ENCODE assay signal across 17 mouse cellular contexts in genomic region chr19:7456803-7457202, GRCm38 (mm10). TPM values are rescaled to one million over a fixed set of nuclear protein-coding genes. Genes with fewer than 3 reads are reported as not detected.
DNase-seq lines count a peak whose midpoint lies in the region; ATAC-seq and TF ChIP-seq lines count a peak whose summit lies in the region.
"Had no signal": no experiment of that assay in that cellular context is flagged by ENCODE, and none has a peak within 500 bp of the region (broad histone marks: within the 10 kb centered on the region; RNA-seq: fewer than 3 reads in every experiment).

No protein-coding gene starts in this region.

- dilution Hi-C loops in CH12.LX (cut with MboI; ENCODE audit: extremely low pct_ligation_motif_present, extremely low pct_unique_long_range_greater_than_20kb, low sequenced_read_pairs): no loop called here

- H3K27ac ChIP-seq in heart, postnatal 0 days (ENCODE audit: low read depth): no peak overlapping the region
- no peak overlapping the region for H3K27ac ChIP-seq in lung, postnatal 0 days (ENCODE audit: low read length)
- no peak overlapping the region for H3K27ac ChIP-seq in CH12.LX (ENCODE audit: insufficient read depth, low read depth)
- no peak overlapping the region for H3K27ac ChIP-seq in hindbrain, embryonic 13.5 days
- H3K27ac ChIP-seq: heart, embryonic 13.5 days; lung, embryonic 15.5 days; stomach, embryonic 15.5 days had no signal

- 0 out of 2 replicates have a peak, but pooled peaks have one; percentile 11 for TF ChIP-seq CTCF in heart, postnatal 0 days (IDR thresholded peaks at IDR 0.05; ENCODE audit: low read depth)
- TF ChIP-seq CTCF in lung, postnatal 0 days (IDR thresholded peaks at IDR 0.05): peak; percentile 42
- no peak for TF ChIP-seq CTCF in lung, adult 2 months (IDR thresholded peaks at IDR 0.05; ENCODE audit: insufficient read depth, low read length)
- TF ChIP-seq CTCF in CH12.LX (conservative IDR thresholded peaks at IDR 0.05 in 1 of 2, IDR thresholded peaks at IDR 0.05 in 1 of 2; ENCODE audit: low read depth in 2 of 2, low read length in 2 of 2): peak in 1 of 2 experiments; percentile 40; a peak in 2 of 4 replicates

- peak; percentile 8 for TF ChIP-seq RAD21 in CH12.LX (IDR thresholded peaks at IDR 0.05; ENCODE audit: low read depth, low read length)

- no peak for DNase-seq in heart, postnatal 0 days (ENCODE audit: low spot score)
- DNase-seq in heart, adult 9 months (ENCODE audit: low spot score in 2 of 2): no peak
- DNase-seq in lung, postnatal 0 days (ENCODE audit: low spot score): peak; percentile 35
- no peak for DNase-seq in lung, adult 2 months
- no peak for DNase-seq in CH12.LX (ENCODE audit: extremely low read depth)
- DNase-seq in cerebellum, postnatal 10 days: no peak
- DNase-seq: adrenal gland, postnatal 14 days; cerebellum, adult 18-20 months; heart, postnatal 4 days; kidney, postnatal 14 days; midbrain, embryonic 14.5 days; thymus, postnatal 25 days had no signal

- H3K4me2 ChIP-seq in heart, postnatal 0 days (ENCODE audit: low read depth, low read length): no peak overlapping the region
- no peak overlapping the region for H3K4me2 ChIP-seq in lung, postnatal 0 days (replicated peaks; ENCODE audit: low read depth, low read length)
- no peak overlapping the region for H3K4me2 ChIP-seq in CH12.LX (ENCODE audit: insufficient read depth, low read depth, poor library complexity, severe bottlenecking)
- H3K4me2 ChIP-seq in hindbrain, embryonic 13.5 days: no peak overlapping the region
- H3K4me2 ChIP-seq: heart, embryonic 13.5 days; lung, embryonic 15.5 days; stomach, embryonic 15.5 days had no signal

- in situ Hi-C loops in CH12.LX (cut with MboI; ENCODE audit: low pct_ligation_motif_present, low pct_unique_long_range_greater_than_20kb, low sequenced_read_pairs): no loop called here

- no peaks in the 10 kb centered on the region for H3K9me3 ChIP-seq in heart, postnatal 0 days (replicated peaks; ENCODE audit: control insufficient read depth, low read length)
- H3K9me3 ChIP-seq in lung, postnatal 0 days (ENCODE audit: low read length): no peaks in the 10 kb centered on the region
- H3K9me3 ChIP-seq in CH12.LX (replicated peaks; ENCODE audit: low read length): no peaks in the 10 kb centered on the region
- H3K9me3 ChIP-seq in hindbrain, embryonic 13.5 days: no peaks in the 10 kb centered on the region
- H3K9me3 ChIP-seq: heart, embryonic 13.5 days; lung, embryonic 15.5 days; stomach, embryonic 15.5 days had no signal

- no peak overlapping the region for H3K4me3 ChIP-seq in heart, postnatal 0 days (ENCODE audit: low read depth, low read length)
- H3K4me3 ChIP-seq in lung, postnatal 0 days (ENCODE audit: low read depth, low read length): no peak overlapping the region
- H3K4me3 ChIP-seq in lung, adult 2 months (replicated peaks; ENCODE audit: extremely low read depth, low read depth, low read length): no peak overlapping the region
- H3K4me3 ChIP-seq in CH12.LX (replicated peaks in 1 of 3; ENCODE audit: low read depth in 2 of 3, low read length in 2 of 3, poor library complexity in 1 of 3): no peak overlapping the region
- H3K4me3 ChIP-seq in hindbrain, embryonic 13.5 days: no peak overlapping the region
- H3K4me3 ChIP-seq: heart, embryonic 13.5 days; lung, embryonic 15.5 days; stomach, embryonic 15.5 days had no signal

- peaks cover 22% of the 10 kb centered on the region for H3K36me3 ChIP-seq in heart, postnatal 0 days (replicated peaks; ENCODE audit: control insufficient read depth, insufficient read depth, low read length)
- no peaks in the 10 kb centered on the region for H3K36me3 ChIP-seq in lung, postnatal 0 days (ENCODE audit: insufficient read depth, low read length)
- peaks cover 5 to 40% of the 10 kb centered on the region in 2 experiments for H3K36me3 ChIP-seq in CH12.LX (replicated peaks in 1 of 2; ENCODE audit: control insufficient read depth in 1 of 2, insufficient read depth in 1 of 2, low read length in 1 of 2)
- 0 out of 2 replicates have a peak, but pooled peaks cover 10% of the 10 kb centered on the region for H3K36me3 ChIP-seq in hindbrain, embryonic 13.5 days
- H3K36me3 ChIP-seq: stomach, embryonic 15.5 days had no signal

- WGBS in heart, postnatal 0 days: 55% methylated on average over 2 of the region's 2 CpGs
- 55% methylated on average over 2 of the region's 2 CpGs for WGBS in lung, postnatal 0 days
- 45% methylated on average over 2 of the region's 2 CpGs for WGBS in lung, adult 2 months
- WGBS in hindbrain, embryonic 13.5 days: 83% methylated on average over 2 of the region's 2 CpGs

- ATAC-seq in heart, postnatal 0 days (ENCODE audit: insufficient read depth, low read depth): no peak
- no peak; the same call in 1 of the 2 replicates for ATAC-seq in lung, postnatal 0 days
- peak; percentile 75 for ATAC-seq in inflammation-experienced regulatory T-cells, adult 6 months
- ATAC-seq in hindbrain, embryonic 13.5 days (ENCODE audit: low FRiP score): no peak

- no peaks in the 10 kb centered on the region for H3K27me3 ChIP-seq in heart, postnatal 0 days (ENCODE audit: control insufficient read depth, insufficient read depth, low read length)
- H3K27me3 ChIP-seq in lung, postnatal 0 days (replicated peaks; ENCODE audit: insufficient read depth, low read length): no peaks in the 10 kb centered on the region
- no peaks in the 10 kb centered on the region for H3K27me3 ChIP-seq in CH12.LX (replicated peaks)
- H3K27me3 ChIP-seq in hindbrain, embryonic 13.5 days: no peaks in the 10 kb centered on the region
- H3K27me3 ChIP-seq: heart, embryonic 13.5 days; lung, embryonic 15.5 days; stomach, embryonic 15.5 days had no signal

- no peak for TF ChIP-seq POLR2A in lung, adult 2 months (IDR thresholded peaks at IDR 0.05; ENCODE audit: borderline replicate concordance, extremely low read depth, low read depth, low read length)
- TF ChIP-seq POLR2A in CH12.LX (IDR thresholded peaks at IDR 0.05; ENCODE audit: low read depth, low read length): no peak

- peaks cover 2% of the 10 kb centered on the region; the same call in 1 of the 2 replicates for H3K79me2 ChIP-seq in CH12.LX (replicated peaks; ENCODE audit: control insufficient read depth, extremely low read depth, insufficient read depth, poor library complexity, severe bottlenecking)

- H3K9ac ChIP-seq in heart, postnatal 0 days (replicated peaks; ENCODE audit: low read depth, low read length): no peak overlapping the region
- no peak overlapping the region for H3K9ac ChIP-seq in lung, postnatal 0 days (replicated peaks; ENCODE audit: low read depth)
- H3K9ac ChIP-seq in CH12.LX (ENCODE audit: insufficient read depth, low read depth): no peak overlapping the region
- H3K9ac ChIP-seq in hindbrain, embryonic 13.5 days: no peak overlapping the region
- H3K9ac ChIP-seq: heart, embryonic 13.5 days; lung, embryonic 15.5 days; stomach, embryonic 15.5 days had no signal

- no peak for TF ChIP-seq EP300 in heart, postnatal 0 days (IDR thresholded peaks at IDR 0.05; ENCODE audit: low read depth)
- no peak for TF ChIP-seq EP300 in lung, postnatal 0 days (IDR thresholded peaks at IDR 0.05)
- TF ChIP-seq EP300 in CH12.LX (IDR thresholded peaks at IDR 0.05; ENCODE audit: low read length): no peak

- no peaks in the 10 kb centered on the region for H3K4me1 ChIP-seq in heart, postnatal 0 days (ENCODE audit: control insufficient read depth, insufficient read depth)
- no peaks in the 10 kb centered on the region for H3K4me1 ChIP-seq in lung, postnatal 0 days (ENCODE audit: insufficient read depth, low read depth, low read length)
- no peaks in the 10 kb centered on the region; the same call in 1 of the 2 replicates for H3K4me1 ChIP-seq in lung, adult 2 months (ENCODE audit: control insufficient read depth, insufficient read depth, low read length)
- H3K4me1 ChIP-seq in CH12.LX (ENCODE audit: control insufficient read depth in 1 of 2, insufficient read depth in 2 of 2): peaks cover 0 to 38% of the 10 kb centered on the region in 2 experiments; a peak in 2 of 4 replicates
- H3K4me1 ChIP-seq in hindbrain, embryonic 13.5 days (replicated peaks): peaks cover 19% of the 10 kb centered on the region
- H3K4me1 ChIP-seq: lung, embryonic 15.5 days; stomach, embryonic 15.5 days had no signal

RNA-seq across cellular contexts. Expression of gene Rtn3, which starts 26.3 kb away (rescaled TPM):
- 67.7 and 70.4 TPM in 2 replicates for total RNA-seq in heart, postnatal 0 days (2014; rRNA removed; ENCODE audit: low replicate concordance)
- 99.7 and 105 TPM in 2 replicates for polyA plus RNA-seq in heart, postnatal 0 days (2015; fragmentation: Nextera tagmentation; extraction: Ambion mirVana)
- 122 and 132 TPM in 2 replicates for polyA plus RNA-seq in lung, postnatal 0 days (2015; fragmentation: Nextera tagmentation; extraction: Ambion mirVana)
- polyA plus RNA-seq in lung, adult 2 months (2012; rRNA removed): 106 and 107 TPM in 2 replicates
- total RNA-seq in CH12.LX (2012; rRNA removed) (29.0 and 32.7 TPM in 2 replicates), CH12.LX (2014; rRNA removed) (33.0 and 39.1 TPM in 2 replicates)
- polyA plus RNA-seq in CH12.LX (2012; ENCODE audit: insufficient read length, low read depth): 97.5 and 102 TPM in 2 replicates
- polyA plus RNA-seq in inflammation-experienced regulatory T-cells, adult 6 months (2017; shearing (Covaris generic)): 10 to 100 TPM; 36.0 to 58.3 (median 45.6) TPM
- polyA plus RNA-seq in hindbrain, embryonic 13.5 days (2015; fragmentation: Nextera tagmentation; extraction: Ambion mirVana): 513 and 532 TPM in 2 replicates

RNA-seq across cellular contexts. Expression of gene Atl3, which starts 37.0 kb away (rescaled TPM):
- 15.2 and 17.1 TPM in 2 replicates for total RNA-seq in heart, postnatal 0 days (2014; rRNA removed; ENCODE audit: low replicate concordance)
- polyA plus RNA-seq in heart, postnatal 0 days (2015; fragmentation: Nextera tagmentation; extraction: Ambion mirVana): 5.4 and 6.3 TPM in 2 replicates
- polyA plus RNA-seq in lung, postnatal 0 days (2015; fragmentation: Nextera tagmentation; extraction: Ambion mirVana): 20.0 and 21.6 TPM in 2 replicates
- polyA plus RNA-seq in lung, adult 2 months (2012; rRNA removed): 15.4 and 24.5 TPM in 2 replicates
- total RNA-seq in CH12.LX (2012; rRNA removed) (7.3 and 9.2 TPM in 2 replicates), CH12.LX (2014; rRNA removed) (17.5 and 19.8 TPM in 2 replicates)
- 11.3 and 14.3 TPM in 2 replicates for polyA plus RNA-seq in CH12.LX (2012; ENCODE audit: insufficient read length, low read depth)
- 10 to 100 TPM; 21.2 to 26.6 (median 26.2) TPM for polyA plus RNA-seq in inflammation-experienced regulatory T-cells, adult 6 months (2017; shearing (Covaris generic))
- polyA plus RNA-seq in hindbrain, embryonic 13.5 days (2015; fragmentation: Nextera tagmentation; extraction: Ambion mirVana): 6.9 and 7.9 TPM in 2 replicates

RNA-seq across cellular contexts. Expression of gene 2700081O15Rik, which starts 39.4 kb away (rescaled TPM):
- total RNA-seq in heart, postnatal 0 days (2014; rRNA removed; ENCODE audit: low replicate concordance): 29.6 and 44.0 TPM in 2 replicates
- polyA plus RNA-seq in heart, postnatal 0 days (2015; fragmentation: Nextera tagmentation; extraction: Ambion mirVana): 2.1 and 2.3 TPM in 2 replicates
- polyA plus RNA-seq in lung, postnatal 0 days (2015; fragmentation: Nextera tagmentation; extraction: Ambion mirVana): 4.4 and 5.0 TPM in 2 replicates
- polyA plus RNA-seq in lung, adult 2 months (2012; rRNA removed): 26.2 and 36.7 TPM in 2 replicates
- total RNA-seq in CH12.LX (2012; rRNA removed) (9.8 and 10.5 TPM in 2 replicates), CH12.LX (2014; rRNA removed) (7.1 and 7.2 TPM in 2 replicates)
- polyA plus RNA-seq in CH12.LX (2012; ENCODE audit: insufficient read length, low read depth): 12.2 and 12.3 TPM in 2 replicates
- under 1 TPM; 0.10 to 0.23 (median 0.15) TPM for polyA plus RNA-seq in inflammation-experienced regulatory T-cells, adult 6 months (2017; shearing (Covaris generic))
- polyA plus RNA-seq in hindbrain, embryonic 13.5 days (2015; fragmentation: Nextera tagmentation; extraction: Ambion mirVana): 17.7 and 18.0 TPM in 2 replicates
